Mouse (Mus musculus) liver, embryonic 14.5 days (tissue): ENCODE measurements around the gene Nt5dc1.

ENCODE experiments used
- CTCF ChIP-seq: IDR thresholded peaks from 2 replicates; pipeline ENCODE4 v1.5.1; 2016; ENCODE audit warnings: antibody characterized with exemption, low read depth, control low read depth
- EP300 ChIP-seq: IDR thresholded peaks from 2 replicates; pipeline ENCODE4 v1.6.1; 2016; ENCODE audit warnings: antibody characterized with exemption, low read depth

GRCm38 (mm10) chr10:34449469-34449868 is 31.1 kb upstream of the Nt5dc1 start:
- TF ChIP-seq CTCF (no peak), EP300 (no peak)
